Mouse (Mus musculus) forebrain, embryonic 12.5 days (tissue): ENCODE results near the gene A230072I06Rik. TPM values are rescaled to one million over a fixed set of nuclear protein-coding genes. Genes with fewer than 3 reads are reported as not detected.

Source experiments
- ATAC-seq: fragments of 200-750 bp; cut with Nextera tagmentation; 2 replicates; pipeline ENCODE4 v1.8.0; 2017; ENCODE audit warnings: moderate TSS enrichment; ENCODE audit not compliant: low FRiP score
- H3K27ac ChIP-seq: fragments of 300-500 bp; sonication (generic); 2 replicates; pipeline ENCODE4 v1.5.1; 2016; ENCODE audit warnings: mild to moderate bottlenecking
- H3K27me3 ChIP-seq: fragments of 300-500 bp; sonication (generic); 2 replicates; pipeline ENCODE4 v1.6.1; 2016; ENCODE audit warnings: mild to moderate bottlenecking
- H3K36me3 ChIP-seq: fragments of 300-500 bp; sonication (generic); replicated peaks from 2 replicates; pipeline ENCODE4 v1.6.1; 2016; ENCODE audit warnings: mild to moderate bottlenecking
- H3K4me1 ChIP-seq: fragments of 300-500 bp; sonication (generic); 2 replicates; pipeline ENCODE4 v1.6.1; 2016
- H3K4me2 ChIP-seq: fragments of 300-500 bp; sonication (generic); 2 replicates; pipeline ENCODE4 v1.6.1; 2016; ENCODE audit warnings: mild to moderate bottlenecking, moderate library complexity
- H3K4me3 ChIP-seq: fragments of 300-500 bp; sonication (generic); replicated peaks from 2 replicates; pipeline ENCODE4 v1.5.1; 2016; ENCODE audit warnings: mild to moderate bottlenecking
- H3K9ac ChIP-seq: fragments of 300-500 bp; sonication (generic); 2 replicates; pipeline ENCODE4 v1.6.1; 2016; ENCODE audit warnings: mild to moderate bottlenecking
- H3K9me3 ChIP-seq: fragments of 300-500 bp; sonication (generic); 2 replicates; pipeline ENCODE4 v1.6.1; 2016
- WGBS: fragments of 180-500 bp; shearing (Covaris S2); methylation state at CpG from one replicate; pipeline ENCODE4 v1.1.7; 2016; 5-methylcytosine and 5-hydroxymethylcytosine counted together
- polyA plus RNA-seq: library from polyadenylated mRNA; unstranded; fragments of >200 nt; fragmentation: Nextera tagmentation; extraction: Ambion mirVana; gene quantifications from 2 replicates; pipeline ENCODE4 v1.2.1, GENCODE M21; 2016

The A230072I06Rik gene
- polyA plus RNA-seq, 1 experiment from 2014 or later, result 0.56 TPM

GRCm38 (mm10) chr8:12324991-12325601, 46.5 kb downstream of the A230072I06Rik start:
- Histone ChIP-seq H3K27ac (peak overlapping the region; percentile 59), H3K4me3 (peak overlapping the region; percentile 31), H3K4me2 (peak overlapping the region; percentile 40), H3K27me3 (peaks cover 60% of the 10 kb centered on the region), H3K9ac (peak overlapping the region; percentile 51; the same call in 1 of the 2 replicates), H3K36me3 (no peaks in the 10 kb centered on the region), H3K9me3 (no peaks in the 10 kb centered on the region), H3K4me1 (peaks cover 94% of the 10 kb centered on the region)
- ATAC-seq, result no peak
- WGBS, result 11% methylated on average over 16 of the region's 16 CpGs

GRCm38 (mm10) chr8:12327187-12327586, 48.6 kb downstream of the A230072I06Rik start:
- H3K4me1 ChIP-seq, result peaks cover 75% of the 10 kb centered on the region
- H3K4me2 ChIP-seq, result peak overlapping the region; percentile 48
- no peaks in the 10 kb centered on the region for H3K9me3 ChIP-seq
- H3K27ac ChIP-seq, result peak overlapping the region; percentile 93
- peaks cover 68% of the 10 kb centered on the region for H3K27me3 ChIP-seq
- peak overlapping the region; percentile 15 for H3K4me3 ChIP-seq
- peak; percentile 44 for ATAC-seq
- H3K36me3 ChIP-seq, result no peaks in the 10 kb centered on the region
- peak overlapping the region; percentile 25; the same call in 1 of the 2 replicates for H3K9ac ChIP-seq
- 22% methylated on average over 13 of the region's 13 CpGs for WGBS

GRCm38 (mm10) chr8:12327707-12328471, 49.3 kb downstream of the A230072I06Rik start:
- peak; percentile 77 for ATAC-seq
- 8% methylated on average over 21 of the region's 21 CpGs for WGBS
- Histone ChIP-seq H3K9ac (0 out of 2 replicates have a peak overlapping the region, but pooled peaks have one; percentile 25), H3K4me3 (peak overlapping the region; percentile 15), H3K4me2 (peak overlapping the region; percentile 48), H3K4me1 (peaks cover 68% of the 10 kb centered on the region), H3K36me3 (no peaks in the 10 kb centered on the region), H3K9me3 (no peaks in the 10 kb centered on the region), H3K27ac (peak overlapping the region; percentile 93), H3K27me3 (peaks cover 68% of the 10 kb centered on the region)

- H3K9ac ChIP-seq, result no peak overlapping the region
- H3K4me2 ChIP-seq, result peak overlapping the region; percentile 48
- no peaks in the 10 kb centered on the region for H3K36me3 ChIP-seq
- peaks cover 63% of the 10 kb centered on the region for H3K4me1 ChIP-seq
- H3K27me3 ChIP-seq, result peaks cover 68% of the 10 kb centered on the region
- H3K9me3 ChIP-seq, result no peaks in the 10 kb centered on the region
- H3K4me3 ChIP-seq, result no peak overlapping the region
- H3K27ac ChIP-seq, result peak overlapping the region; percentile 93
- ATAC-seq, result no peak; the same call in 1 of the 2 replicates
- 50% methylated on average over 9 of the region's 9 CpGs for WGBS
These were observed 49.9 kb downstream of the A230072I06Rik start for GRCm38 (mm10) chr8:12328476-12328875.

GRCm38 (mm10) chr8:12330066-12330465, 51.4 kb downstream of the A230072I06Rik start:
- H3K4me1 ChIP-seq, result peaks cover 56% of the 10 kb centered on the region
- H3K4me3 ChIP-seq, result no peak overlapping the region
- ATAC-seq, result no peak
- H3K27me3 ChIP-seq, result peaks cover 71% of the 10 kb centered on the region
- H3K4me2 ChIP-seq, result no peak overlapping the region
- 27% methylated on average over 8 of the region's 8 CpGs for WGBS
- H3K36me3 ChIP-seq, result no peaks in the 10 kb centered on the region
- H3K27ac ChIP-seq, result no peak overlapping the region
- H3K9ac ChIP-seq, result no peak overlapping the region
- H3K9me3 ChIP-seq, result no peaks in the 10 kb centered on the region

Other genes starting within 250 kb of the A230072I06Rik start
- 9.6 and 11.0 TPM in 2 replicates for gene Sox1, start 116.5 kb downstream of the A230072I06Rik start, polyA plus RNA-seq